Mouse (Mus musculus) adrenal gland, adult 2 months (tissue): ENCODE measurements around the gene Mtpn. TPM values are rescaled to one million over a fixed set of nuclear protein-coding genes. Genes with fewer than 3 reads are reported as not detected.

ENCODE experiments used
- microRNA-seq, 2 experiments: library from miRNA; unstranded; fragments of <30 nt; microRNA quantifications; one replicate each; pipeline ENCODE4 v1.2.0; 2021
- polyA plus RNA-seq: library from polyadenylated mRNA; depleted of rRNA; stranded (reverse); fragments of >200 nt; gene quantifications from 2 replicates; pipeline ENCODE4 v1.2.3, GENCODE M21; 2012; rRNA removed
- total RNA-seq, 2 experiments: library from RNA; stranded (reverse); gene quantifications; 2 replicates each; pipeline ENCODE4 v1.2.3; 2021

Mtpn gene
- total and polyA plus RNA-seq, 3 experiments = 115 to 278 (median 139) TPM

Small RNAs within 50 kb of the gene (microRNA-seq; reads per million reads assigned to microRNA genes)
- 0 reads per million in 2 experiments for gene Gm23053

Other genes with a start within 250 kb of the Mtpn start
- gene Slc13a4, start 231.8 kb downstream of the Mtpn start, total RNA-seq = under 1 TPM; 0.35 to 0.45 TPM
- 0.76 and 1.4 TPM in 2 replicates for gene Slc13a4, start 231.8 kb downstream of the Mtpn start, polyA plus RNA-seq
- 1 to 10 TPM; 1.6 to 3.2 TPM for gene Fam180a, start 213.7 kb downstream of the Mtpn start, total RNA-seq
- gene Fam180a, start 213.7 kb downstream of the Mtpn start, polyA plus RNA-seq = 0.48 and 0.65 TPM in 2 replicates